Mouse (Mus musculus) adrenal gland, postnatal 10 days (tissue): Measurements from ENCODE around the gene Ttc17. TPM values are rescaled to one million over a fixed set of nuclear protein-coding genes. Genes with fewer than 3 reads are reported as not detected.

Source experiments
- DNase-seq: peaks from one replicate; pipeline ENCODE4 v3.0.0; 2021; ENCODE audit warnings: mixed read lengths
- total RNA-seq, 2 experiments: library from RNA; stranded (reverse); gene quantifications; 2 replicates each; pipeline ENCODE4 v1.2.3; 2021

Ttc17 gene
- total RNA-seq, 2 experiments from 2014 or later = 26.7 to 28.0 TPM

GRCm38 (mm10) chr2:94381057-94381647, 25.3 kb downstream of the Ttc17 start:
- no peak for DNase-seq

DNA sequence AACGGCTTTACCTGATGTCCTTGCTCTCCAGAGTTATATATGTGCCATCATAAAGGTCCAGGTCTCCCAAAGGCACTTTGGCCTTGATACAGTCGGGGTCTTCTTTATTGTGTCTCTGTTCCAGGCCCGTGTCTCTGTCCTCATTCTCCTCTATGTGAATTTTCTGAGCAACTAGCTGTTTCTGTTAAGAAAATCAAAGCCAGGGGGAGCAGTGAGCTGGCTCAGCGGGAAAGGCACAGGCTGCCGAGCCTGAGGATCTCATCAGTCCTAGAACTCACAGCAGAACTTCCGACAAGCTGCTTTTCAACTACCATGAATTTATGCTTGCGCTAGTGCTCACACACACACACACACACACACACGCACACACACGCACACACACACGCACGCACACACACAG, 27.8 kb downstream of the Ttc17 start:
- no peak for DNase-seq

GRCm38 (mm10) chr2:94371093-94371492, 35.4 kb downstream of the Ttc17 start:
- peak; percentile 50 for DNase-seq

GRCm38 (mm10) chr2:94363821-94364220, 42.7 kb downstream of the Ttc17 start:
- DNase-seq = peak; percentile 10

- no peak for DNase-seq
These were observed 46.0 kb downstream of the Ttc17 start for GRCm38 (mm10) chr2:94360398-94360973.

GRCm38 (mm10) chr2:94348165-94348591, 58.3 kb downstream of the Ttc17 start:
- no peak for DNase-seq

GRCm38 (mm10) chr2:94346746-94347145, 59.7 kb downstream of the Ttc17 start:
- DNase-seq = no peak

- no peak for DNase-seq
These were observed 61.9 kb downstream of the Ttc17 start for GRCm38 (mm10) chr2:94344624-94345023.

DNA sequence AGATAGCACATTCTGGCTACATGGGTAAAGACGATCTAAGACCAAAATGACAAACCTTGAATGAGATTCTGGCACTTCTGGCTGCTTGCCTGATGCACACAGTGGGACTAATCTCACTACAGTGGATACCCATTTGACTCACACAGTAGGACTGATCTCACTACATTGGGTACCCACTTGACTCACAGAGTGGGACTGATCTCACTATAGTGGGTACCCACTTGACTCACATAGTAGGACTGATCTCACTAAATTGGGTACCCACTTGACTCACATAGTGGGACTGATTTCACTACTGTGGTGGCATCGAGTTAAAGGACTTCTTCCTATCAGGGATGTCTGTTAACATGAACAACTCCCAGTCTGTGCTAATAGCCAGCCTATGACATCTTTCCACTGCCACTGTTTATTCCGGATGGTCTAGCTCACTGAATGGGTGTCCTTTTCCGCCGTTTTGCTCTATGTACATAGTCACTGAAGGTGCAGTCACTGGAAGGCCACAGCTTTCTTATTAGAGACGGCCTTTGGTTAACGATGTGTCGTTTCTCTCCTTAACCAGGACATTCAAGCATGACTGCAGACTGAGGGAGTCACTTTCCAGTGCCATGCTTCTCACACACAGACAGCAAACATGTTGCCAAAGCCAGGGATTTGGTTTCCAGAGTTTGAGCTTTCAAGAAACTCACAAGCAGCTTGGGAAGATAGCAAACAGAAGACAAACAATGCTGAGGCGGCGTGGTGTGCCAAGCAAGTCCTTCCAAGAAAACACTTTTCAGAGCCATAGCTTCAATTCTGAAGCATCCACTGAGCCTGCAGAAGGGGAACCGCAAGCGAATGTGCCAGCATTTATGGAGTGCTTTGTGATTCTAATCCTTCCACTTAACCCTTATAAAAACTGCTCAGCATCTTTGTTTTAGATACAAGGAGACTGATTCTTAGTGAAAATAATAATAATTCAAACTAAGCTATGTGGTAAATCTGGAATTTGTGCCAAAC, 62.9 kb downstream of the Ttc17 start:
- DNase-seq = no peak

DNA sequence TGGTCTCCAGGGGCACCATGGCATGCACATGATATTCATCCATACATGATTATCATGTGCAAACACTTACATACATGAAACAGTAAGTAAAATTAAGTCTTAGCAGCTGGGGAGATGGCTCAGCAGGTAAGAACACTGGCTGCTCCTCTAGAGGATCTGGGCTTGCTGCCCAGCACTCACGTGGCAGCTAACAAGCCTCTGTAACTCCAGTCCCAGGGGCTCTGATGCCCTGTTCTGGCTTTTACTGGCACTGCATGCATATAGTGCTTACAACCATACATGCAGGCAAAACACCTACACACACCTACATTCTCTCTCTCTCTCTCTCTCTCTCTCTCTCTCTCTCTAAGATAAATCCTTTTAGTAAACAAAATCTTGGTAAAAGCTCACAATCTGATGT, 65.7 kb downstream of the Ttc17 start:
- peak; percentile 43 for DNase-seq

DNA sequence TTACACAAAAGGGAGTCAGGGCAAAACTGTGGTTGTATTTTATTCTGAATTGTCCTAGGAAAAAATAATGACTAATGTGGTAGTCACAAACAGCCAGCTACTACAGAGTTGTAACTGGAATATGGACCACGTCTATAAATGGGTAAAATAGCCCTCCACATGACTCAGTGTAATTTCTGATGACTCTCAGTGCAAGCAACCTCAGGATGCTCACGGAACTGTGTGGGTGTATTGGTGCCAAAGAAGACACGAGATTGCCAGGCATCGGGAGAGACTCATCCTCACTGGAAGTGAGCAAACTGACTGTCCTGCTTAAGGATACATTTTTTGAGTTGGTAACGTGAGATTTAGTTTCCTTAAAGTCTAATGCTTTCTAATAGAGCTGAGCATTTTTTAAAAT, 67.0 kb downstream of the Ttc17 start:
- DNase-seq = no peak

DNA sequence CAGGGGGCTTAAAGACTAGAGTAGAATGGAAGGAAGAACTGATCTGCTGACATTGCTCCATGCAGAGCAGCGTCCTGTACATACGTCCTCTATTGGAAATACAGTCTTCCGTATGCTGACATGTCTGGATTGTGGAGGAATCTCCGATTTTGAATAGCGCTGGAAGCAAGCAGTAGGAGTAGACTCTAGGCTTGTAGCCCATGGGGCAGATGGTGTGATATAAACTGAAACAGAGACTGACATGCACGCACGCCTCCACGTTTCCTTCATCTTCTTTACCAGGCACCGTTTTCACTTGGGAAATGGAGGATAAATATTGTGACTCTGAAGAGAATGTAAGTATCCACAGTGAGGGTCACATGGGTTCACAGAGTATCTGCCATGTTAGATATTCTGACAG, 70.2 kb downstream of the Ttc17 start:
- DNase-seq = no peak

DNA sequence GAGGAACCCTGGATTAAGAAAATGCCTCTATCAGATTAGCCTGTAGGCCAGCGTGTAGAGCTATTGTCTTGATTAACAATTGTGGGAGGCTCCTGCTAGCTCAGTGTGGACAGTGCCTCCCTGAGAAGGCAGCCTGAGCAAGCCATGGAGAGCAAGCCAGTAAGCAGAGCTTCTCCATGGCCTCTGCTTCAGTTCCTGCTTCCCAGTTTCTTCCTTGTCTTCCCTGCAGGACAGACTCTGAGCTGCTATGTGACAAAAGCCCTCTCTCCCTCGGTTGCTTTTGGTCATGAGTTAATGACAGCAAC, 71.8 kb downstream of the Ttc17 start:
- no peak for DNase-seq

DNA sequence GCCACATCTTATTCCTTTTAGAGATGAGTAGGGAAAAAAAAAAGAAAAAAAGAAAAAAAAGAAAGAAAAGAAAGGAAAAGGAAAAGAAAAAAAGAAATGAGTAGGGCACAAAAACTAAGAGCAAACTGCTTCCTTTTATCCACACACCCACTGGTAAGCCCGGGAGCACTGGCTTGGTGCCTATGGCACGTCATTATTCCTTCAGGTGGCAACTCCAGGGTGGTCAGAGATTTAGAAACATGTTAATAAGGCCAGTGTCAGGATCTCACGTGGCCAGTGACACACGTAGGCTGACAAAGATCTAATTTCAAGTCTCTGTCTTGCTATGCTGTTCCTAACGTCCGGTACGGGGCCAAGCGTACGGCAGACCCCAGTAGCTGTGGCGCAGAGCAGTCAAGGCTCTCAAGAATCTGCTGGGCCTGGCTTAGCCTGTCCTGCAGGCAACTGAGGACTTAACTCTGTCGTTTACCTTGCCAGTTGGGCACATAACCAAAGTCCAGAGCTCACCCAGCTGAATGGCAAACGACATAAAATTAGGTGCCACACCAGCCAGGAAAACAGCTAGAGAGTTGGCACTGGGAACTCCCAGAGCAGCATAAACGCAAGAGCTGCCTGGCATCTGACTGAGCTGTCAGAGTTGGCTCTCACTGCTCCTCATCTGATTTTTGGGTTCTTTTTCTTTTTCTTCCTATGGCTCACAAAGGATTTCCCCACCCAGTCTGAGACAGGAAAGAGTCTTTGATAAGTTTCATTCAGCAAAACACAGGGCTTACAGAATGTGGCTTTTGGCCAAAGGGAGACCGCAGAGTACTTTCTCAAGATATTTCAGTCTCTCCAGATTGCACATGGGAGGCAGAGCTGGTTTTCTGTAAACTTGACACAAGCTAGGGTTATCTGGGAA, 72.4 kb downstream of the Ttc17 start:
- peak; percentile 59 for DNase-seq

- DNase-seq = no peak
These were observed 73.4 kb downstream of the Ttc17 start for GRCm38 (mm10) chr2:94333086-94333485.

DNA sequence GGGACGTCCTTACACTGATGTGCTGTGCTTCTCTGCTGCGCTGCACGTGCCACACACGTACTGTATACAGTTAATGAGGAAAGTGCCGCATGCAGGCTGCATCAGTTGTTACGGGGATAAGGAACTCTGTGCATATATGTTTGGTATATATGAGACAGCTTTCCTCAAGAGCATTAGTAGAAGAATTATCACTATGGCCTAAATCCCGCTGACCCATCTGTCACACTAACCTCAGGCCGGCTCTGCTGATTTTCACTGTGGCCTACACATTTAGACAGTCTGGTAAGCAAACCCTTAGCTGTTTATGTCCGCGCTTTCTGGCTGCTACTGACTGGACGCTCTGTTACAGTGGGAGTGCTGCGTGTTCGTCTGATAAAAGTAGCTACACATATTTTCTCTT, 77.2 kb downstream of the Ttc17 start:
- no peak for DNase-seq

DNA sequence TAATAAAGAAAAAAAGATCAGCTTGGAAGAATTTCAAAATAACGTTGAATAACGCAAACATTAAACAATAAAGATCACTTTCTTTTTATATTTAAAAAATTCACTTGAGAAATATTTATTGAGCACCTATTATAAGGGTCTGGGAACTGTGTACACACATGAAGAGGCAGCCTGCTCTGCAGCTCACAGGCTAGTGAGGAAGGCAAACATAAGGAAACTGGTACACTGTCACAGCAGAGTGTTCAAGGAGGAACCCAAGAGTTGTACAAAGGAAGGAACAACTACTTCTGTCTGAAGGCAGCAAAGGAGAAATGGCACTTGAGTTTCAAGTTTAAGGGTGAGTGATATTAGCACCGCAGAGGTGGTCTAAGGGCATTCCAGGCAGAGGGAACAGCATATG, 78.7 kb downstream of the Ttc17 start:
- DNase-seq = no peak

- DNase-seq = no peak
These were observed 86.7 kb downstream of the Ttc17 start for GRCm38 (mm10) chr2:94319780-94320179.

GRCm38 (mm10) chr2:94316526-94316925, 90.0 kb downstream of the Ttc17 start:
- no peak for DNase-seq

GRCm38 (mm10) chr2:94303984-94304383, 102.5 kb downstream of the Ttc17 start:
- DNase-seq = no peak

GRCm38 (mm10) chr2:94302393-94302792, 104.1 kb downstream of the Ttc17 start:
- DNase-seq = no peak

- DNase-seq = no peak
These were observed 104.7 kb downstream of the Ttc17 start for GRCm38 (mm10) chr2:94301749-94302148.
